Mouse (Mus musculus) hindbrain, embryonic 11.5 days (tissue): ENCODE data around the gene Serpinb3a. TPM values are rescaled to one million over a fixed set of nuclear protein-coding genes. Genes with fewer than 3 reads are reported as not detected.

Source experiments
- ATAC-seq: fragments of 200-750 bp; cut with Nextera tagmentation; 2 replicates; pipeline ENCODE4 v1.8.0; 2017; ENCODE audit warnings: mild to moderate bottlenecking, moderate TSS enrichment, moderate library complexity; ENCODE audit not compliant: low FRiP score
- DNase-seq: peaks from one replicate; pipeline ENCODE4 v3.0.0-alpha.2; 2015; ENCODE audit warnings: low spot score
- H3K27ac ChIP-seq: fragments of 300-500 bp; sonication (generic); 2 replicates; pipeline ENCODE4 v1.5.1; 2014; ENCODE audit warnings: mild to moderate bottlenecking, low read depth, low read length
- H3K27me3 ChIP-seq: fragments of 300-500 bp; sonication (generic); 2 replicates; pipeline ENCODE4 v1.6.1; 2014; ENCODE audit warnings: mild to moderate bottlenecking, low read length, moderate library complexity, mixed read lengths; ENCODE audit not compliant: control insufficient read depth, insufficient read depth
- H3K36me3 ChIP-seq: fragments of 300-500 bp; sonication (generic); 2 replicates; pipeline ENCODE4 v1.6.1; 2014; ENCODE audit warnings: mild to moderate bottlenecking, low read length, moderate library complexity, mixed read lengths; ENCODE audit not compliant: control insufficient read depth, insufficient read depth
- H3K4me1 ChIP-seq: fragments of 300-500 bp; sonication (generic); replicated peaks from 2 replicates; pipeline ENCODE4 v1.6.1; 2014; ENCODE audit warnings: low read length, mixed read lengths; ENCODE audit not compliant: control insufficient read depth, insufficient read depth
- H3K4me2 ChIP-seq: fragments of 300-500 bp; sonication (generic); replicated peaks from 2 replicates; pipeline ENCODE4 v1.6.1; 2014; ENCODE audit warnings: mild to moderate bottlenecking, low read depth, low read length
- H3K4me3 ChIP-seq: fragments of 300-500 bp; sonication (generic); 2 replicates; pipeline ENCODE4 v1.5.1; 2014; ENCODE audit warnings: low read depth, low read length
- H3K9ac ChIP-seq: fragments of 300-500 bp; sonication (generic); 2 replicates; pipeline ENCODE4 v1.6.1; 2014; ENCODE audit warnings: low read depth, low read length
- H3K9me3 ChIP-seq: fragments of 300-500 bp; sonication (generic); 2 replicates; pipeline ENCODE4 v1.6.1; 2016; ENCODE audit warnings: low read length; ENCODE audit not compliant: control insufficient read depth
- WGBS: fragments of 180-500 bp; shearing (Covaris S2); extraction: QIAGEN DNeasy Blood & Tissue Kit; methylation state at CpG from one replicate; pipeline ENCODE4 v1.1.7; 2014; 5-methylcytosine and 5-hydroxymethylcytosine counted together
- polyA plus RNA-seq: library from polyadenylated mRNA; unstranded; fragments of >200 nt; fragmentation: Nextera tagmentation; extraction: Ambion mirVana; gene quantifications from 2 replicates; pipeline ENCODE4 v1.2.1, GENCODE M21; 2014

Gene Serpinb3a
- polyA plus RNA-seq, 1 experiment from 2014 or later: not detected

DNA sequence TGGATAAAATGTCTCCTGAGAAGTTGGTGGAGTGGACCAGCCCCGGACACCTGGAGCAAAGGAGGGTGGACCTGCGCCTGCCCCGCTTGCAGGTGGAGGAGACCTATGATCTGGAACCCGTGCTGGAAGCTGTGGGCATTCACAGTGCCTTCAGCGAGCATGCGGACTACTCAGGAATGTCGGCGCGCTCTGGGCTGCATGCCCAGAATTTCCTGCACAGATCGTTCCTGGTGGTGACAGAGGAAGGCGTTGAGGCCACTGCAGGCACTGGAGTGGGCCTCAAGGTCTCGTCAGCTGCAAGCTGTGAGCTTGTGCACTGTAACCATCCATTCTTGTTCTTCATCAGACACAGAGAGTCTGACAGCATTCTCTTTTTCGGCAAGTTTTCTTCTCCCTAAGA is 51.7 kb downstream of the Serpinb3a start:
- H3K4me3 ChIP-seq: no peak overlapping the region
- DNase-seq: no peak
- no peak overlapping the region for H3K4me2 ChIP-seq
- H3K4me1 ChIP-seq: no peaks in the 10 kb centered on the region
- 81% methylated on average over 13 of the region's 13 CpGs for WGBS
- H3K27ac ChIP-seq: no peak overlapping the region
- H3K27me3 ChIP-seq: no peaks in the 10 kb centered on the region
- H3K9ac ChIP-seq: no peak overlapping the region
- no peak for ATAC-seq
- no peaks in the 10 kb centered on the region for H3K9me3 ChIP-seq
- H3K36me3 ChIP-seq: no peaks in the 10 kb centered on the region

Other genes starting within 250 kb of the Serpinb3a start
- 0.15 TPM in 1 of 2 replicates, not detected in the other for gene Serpinb5, start 191.1 kb downstream of the Serpinb3a start, polyA plus RNA-seq
- not detected in 2 replicates for gene Serpinb12, start 117.9 kb downstream of the Serpinb3a start, polyA plus RNA-seq
- not detected in 2 replicates for gene Serpinb13, start 71.3 kb downstream of the Serpinb3a start, polyA plus RNA-seq
- gene Serpinb3d, start 31.2 kb upstream of the Serpinb3a start, polyA plus RNA-seq: not detected in 2 replicates
- not detected in 2 replicates for gene Serpinb3b, start 226.1 kb upstream of the Serpinb3a start, polyA plus RNA-seq
- gene Serpinb3c, start 226.1 kb upstream of the Serpinb3a start, polyA plus RNA-seq: not detected in 2 replicates